Mouse (Mus musculus) urinary bladder, postnatal 4 days (tissue): Measurements from ENCODE around the gene Nanos1.

Experiments
- DNase-seq, 2 experiments: peaks; one replicate each; pipeline ENCODE4 v3.0.0; 2021 to 2022; ENCODE audit warnings: low spot score in 2 of 2

Nanos1 gene

DNA sequence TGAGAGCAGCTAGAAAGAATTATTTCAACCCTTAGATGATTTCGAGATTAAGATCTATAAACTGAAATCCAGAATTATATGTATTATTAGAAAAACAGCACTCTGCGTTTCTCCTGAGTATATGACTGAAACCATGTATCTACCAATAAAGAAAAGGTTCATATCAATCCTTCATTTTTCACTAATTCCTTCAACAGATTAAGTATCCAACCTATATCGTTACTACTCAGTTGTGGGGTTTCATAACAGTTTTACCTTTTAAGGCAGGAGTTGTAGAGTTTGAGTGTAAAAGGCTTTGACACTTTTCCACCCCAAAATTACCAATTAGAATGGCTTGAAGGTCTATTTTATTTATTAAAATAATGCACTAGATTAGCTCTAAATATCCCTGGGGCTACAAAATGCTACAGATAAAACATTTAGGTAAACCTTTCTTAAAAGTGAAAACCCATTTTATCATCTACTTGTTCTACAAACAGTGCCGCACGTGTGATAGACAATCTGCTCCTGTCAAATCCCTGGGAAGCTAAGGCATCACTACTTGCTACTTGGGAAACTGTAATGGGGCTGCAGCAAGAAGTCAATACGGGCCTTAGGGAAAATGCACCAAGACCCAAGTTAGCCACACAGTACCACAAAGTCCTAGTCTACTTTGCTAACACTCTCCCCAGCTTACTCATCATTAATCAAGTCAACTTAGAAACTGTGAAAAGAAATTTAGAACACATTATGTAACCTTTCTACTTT is 32.6 kb downstream of the Nanos1 start:
- no peak for DNase-seq

GRCm38 (mm10) chr19:60789452-60789851 is 33.7 kb downstream of the Nanos1 start:
- no peak for DNase-seq

- peak; percentile 54 to 71 for DNase-seq
Observed at GRCm38 (mm10) chr19:60789919-60790506, 34.2 kb downstream of the Nanos1 start.

GRCm38 (mm10) chr19:60790551-60791161 is 34.9 kb downstream of the Nanos1 start, which contains the start of gene Eif3a:
Gene Eif3a, minus strand, starts transcription at chr19:60790658.
- DNase-seq = peak; percentile 94

- no peak for DNase-seq
Observed at GRCm38 (mm10) chr19:60791164-60791563, 35.4 kb downstream of the Nanos1 start.

DNA sequence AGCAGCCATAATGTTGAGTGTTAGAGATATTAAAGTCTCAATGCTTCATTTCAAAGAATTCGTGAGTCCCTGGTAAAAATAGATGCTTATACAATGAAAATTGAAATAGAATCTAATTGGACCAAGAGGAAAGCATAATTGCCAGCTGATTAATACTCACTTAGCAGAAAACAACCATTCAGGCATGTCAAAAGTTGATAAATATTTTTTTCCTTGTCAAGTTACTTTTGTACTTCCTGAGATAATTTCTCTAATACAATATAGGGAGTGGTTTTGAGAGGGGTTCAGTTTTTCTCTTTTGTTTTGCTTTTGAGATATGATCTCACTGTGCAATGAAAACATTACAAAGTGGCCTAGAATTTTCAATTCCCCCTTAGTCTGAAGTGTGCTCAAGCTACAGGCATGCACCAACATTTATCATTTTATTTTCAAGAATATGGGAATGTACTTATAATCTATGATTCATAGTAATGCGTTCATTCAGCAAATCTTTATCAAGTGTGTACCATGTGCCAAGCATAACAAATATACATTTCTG is 37.5 kb downstream of the Nanos1 start:
- no peak for DNase-seq

- no peak for DNase-seq
Observed at GRCm38 (mm10) chr19:60795244-60795643, 39.5 kb downstream of the Nanos1 start.

GRCm38 (mm10) chr19:60797415-60797814 is 41.6 kb downstream of the Nanos1 start:
- DNase-seq = no peak

DNA sequence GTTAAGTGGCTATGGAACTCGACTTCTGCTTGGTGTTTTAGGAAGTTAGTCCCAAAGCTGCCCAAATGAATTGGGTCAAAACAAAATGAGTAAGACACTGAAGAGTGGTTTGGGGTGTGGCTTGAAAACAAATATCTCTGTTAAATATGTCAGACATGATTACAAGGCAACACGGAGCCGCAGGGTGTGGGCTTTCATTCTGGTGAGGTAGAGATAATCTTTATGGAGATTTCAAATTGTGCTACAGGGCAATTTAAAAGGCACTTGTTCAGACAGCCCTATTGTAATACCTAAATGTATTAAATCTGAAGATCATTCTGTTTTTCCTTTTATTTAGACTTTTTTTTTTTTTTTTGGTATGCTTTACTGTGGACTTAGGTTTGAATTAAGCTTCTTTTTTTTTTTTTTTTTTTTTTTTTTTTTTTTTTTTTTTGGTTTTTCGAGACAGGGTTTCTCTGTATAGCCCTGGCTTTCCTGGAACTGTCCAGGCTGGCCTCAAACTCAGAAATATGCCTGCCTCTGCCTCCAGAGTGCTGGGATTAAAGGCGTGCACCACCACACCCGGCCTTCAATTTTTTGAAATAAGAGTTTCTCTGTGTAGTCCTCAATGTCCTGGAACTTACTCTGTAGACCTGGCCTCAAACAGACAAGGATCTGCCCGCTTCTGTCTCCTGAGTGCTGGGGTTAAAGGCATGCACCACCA is 44.2 kb downstream of the Nanos1 start:
- no peak for DNase-seq

- DNase-seq = no peak
Observed at GRCm38 (mm10) chr19:60804903-60805302, 49.1 kb downstream of the Nanos1 start.
